Mouse (Mus musculus) neural tube, embryonic 13.5 days (tissue): ENCODE results near the gene Acoxl. TPM values are rescaled to one million over a fixed set of nuclear protein-coding genes. Genes with fewer than 3 reads are reported as not detected.
A peak's percentile ranks its signal among the peaks of the same experiment; 100 is the strongest.
"Not testable (repeated sequence)": the region's sequence is repeated elsewhere in the genome, so short reads cannot be mapped to it uniquely, and the experiment has no call there.

ENCODE experiments used
- ATAC-seq: fragments of 200-750 bp; cut with Nextera tagmentation; 2 replicates; pipeline ENCODE4 v1.8.0; 2017; ENCODE audit warnings: low read depth, mild to moderate bottlenecking, moderate TSS enrichment, moderate library complexity
- H3K27ac ChIP-seq: fragments of 300-500 bp; sonication (generic); replicated peaks from 2 replicates; pipeline ENCODE4 v1.5.1; 2015; ENCODE audit warnings: moderate library complexity, mild to moderate bottlenecking, inconsistent platforms
- H3K27me3 ChIP-seq: fragments of 300-500 bp; sonication (generic); 2 replicates; pipeline ENCODE4 v1.6.1; 2015; ENCODE audit warnings: mild to moderate bottlenecking, inconsistent platforms
- H3K36me3 ChIP-seq: fragments of 300-500 bp; sonication (generic); 2 replicates; pipeline ENCODE4 v1.6.1; 2015; ENCODE audit warnings: mild to moderate bottlenecking, inconsistent platforms
- H3K4me1 ChIP-seq: fragments of 300-500 bp; sonication (generic); replicated peaks from 2 replicates; pipeline ENCODE4 v1.6.1; 2015; ENCODE audit warnings: inconsistent platforms
- H3K4me2 ChIP-seq: fragments of 300-500 bp; sonication (generic); 2 replicates; pipeline ENCODE4 v1.6.1; 2015; ENCODE audit warnings: inconsistent platforms, mild to moderate bottlenecking, moderate library complexity
- H3K4me3 ChIP-seq: fragments of 300-500 bp; sonication (generic); 2 replicates; pipeline ENCODE4 v1.5.1; 2015; ENCODE audit warnings: mild to moderate bottlenecking, inconsistent platforms
- H3K9ac ChIP-seq: fragments of 300-500 bp; sonication (generic); 2 replicates; pipeline ENCODE4 v1.6.1; 2015; ENCODE audit warnings: moderate library complexity, mild to moderate bottlenecking, inconsistent platforms
- H3K9me3 ChIP-seq: fragments of 300-500 bp; sonication (generic); 2 replicates; pipeline ENCODE4 v1.6.1; 2016; ENCODE audit warnings: inconsistent platforms
- WGBS: fragments of 180-500 bp; shearing (Covaris S2); methylation state at CpG from one replicate; pipeline ENCODE4 v1.1.7; 2015; 5-methylcytosine and 5-hydroxymethylcytosine counted together
- polyA plus RNA-seq: library from polyadenylated mRNA; unstranded; fragments of >200 nt; fragmentation: Nextera tagmentation; extraction: Ambion mirVana; gene quantifications from 2 replicates; pipeline ENCODE4 v1.2.1, GENCODE M21; 2015

Acoxl gene
- polyA plus RNA-seq, 1 experiment from 2014 or later = 0.20 TPM

- H3K4me1 ChIP-seq = peaks cover 19% of the 10 kb centered on the region; the same call in 1 of the 2 replicates
- no peak overlapping the region for H3K4me2 ChIP-seq
- H3K27ac ChIP-seq = no peak overlapping the region
- no peaks in the 10 kb centered on the region for H3K27me3 ChIP-seq
- no peaks in the 10 kb centered on the region for H3K36me3 ChIP-seq
- WGBS = 92% methylated on average over 6 of the region's 6 CpGs
- no peak overlapping the region for H3K9ac ChIP-seq
- H3K9me3 ChIP-seq = 0 out of 2 replicates have a peak, but pooled peaks cover 2% of the 10 kb centered on the region
- no peak overlapping the region for H3K4me3 ChIP-seq
- no peak for ATAC-seq
Observed at GRCm38 (mm10) chr2:128090283-128090885, 251.7 kb downstream of the Acoxl start.

- WGBS = 42% methylated on average over 11 of the region's 11 CpGs
- peaks cover 12% of the 10 kb centered on the region; the same call in 1 of the 2 replicates for H3K4me1 ChIP-seq
- H3K27ac ChIP-seq = no peak overlapping the region
- H3K27me3 ChIP-seq = no peaks in the 10 kb centered on the region
- no peaks in the 10 kb centered on the region for H3K36me3 ChIP-seq
- H3K4me2 ChIP-seq = no peak overlapping the region
- ATAC-seq = 0 out of 2 replicates have a peak, but pooled peaks have one; percentile 50
- 0 out of 2 replicates have a peak, but pooled peaks cover 2% of the 10 kb centered on the region for H3K9me3 ChIP-seq
- H3K9ac ChIP-seq = no peak overlapping the region
- no peak overlapping the region for H3K4me3 ChIP-seq
Observed at GRCm38 (mm10) chr2:128091431-128092369, 253.0 kb downstream of the Acoxl start.

- WGBS = 79% methylated on average over 2 of the region's 2 CpGs
Observed at GRCm38 (mm10) chr2:128092451-128092850, 253.8 kb downstream of the Acoxl start.

GRCm38 (mm10) chr2:128094196-128094595, 255.5 kb downstream of the Acoxl start:
- H3K9me3 ChIP-seq = no peaks in the 10 kb centered on the region
- ATAC-seq = no peak
- no peaks in the 10 kb centered on the region for H3K27me3 ChIP-seq
- no peak overlapping the region for H3K9ac ChIP-seq
- no peak overlapping the region for H3K4me3 ChIP-seq
- H3K27ac ChIP-seq = no peak overlapping the region
- 78% methylated on average over 5 of the region's 5 CpGs for WGBS
- H3K4me2 ChIP-seq = no peak overlapping the region
- peaks cover 21% of the 10 kb centered on the region for H3K4me1 ChIP-seq
- H3K36me3 ChIP-seq = no peaks in the 10 kb centered on the region

More at GRCm38 (mm10) chr2:128092451-128092850, 253.8 kb downstream of the Acoxl start:
- H3K9me3 ChIP-seq = 0 out of 2 replicates have a peak, but pooled peaks cover 2% of the 10 kb centered on the region
- ATAC-seq = no peak
- no peaks in the 10 kb centered on the region for H3K36me3 ChIP-seq
- H3K27me3 ChIP-seq = no peaks in the 10 kb centered on the region
- H3K4me3 ChIP-seq = no peak overlapping the region
- peaks cover 12% of the 10 kb centered on the region; the same call in 1 of the 2 replicates for H3K4me1 ChIP-seq
- no peak overlapping the region for H3K27ac ChIP-seq
- no peak overlapping the region for H3K9ac ChIP-seq
- no peak overlapping the region for H3K4me2 ChIP-seq

GRCm38 (mm10) chr2:128094602-128095001, 255.9 kb downstream of the Acoxl start:
- Histone ChIP-seq H3K4me1 (peaks cover 21% of the 10 kb centered on the region), H3K9ac (no peak overlapping the region), H3K4me2 (no peak overlapping the region), H3K27me3 (no peaks in the 10 kb centered on the region), H3K36me3 (no peaks in the 10 kb centered on the region), H3K27ac (no peak overlapping the region), H3K4me3 (no peak overlapping the region), H3K9me3 (no peaks in the 10 kb centered on the region)
- WGBS = 61% methylated on average over 2 of the region's 2 CpGs
- no peak for ATAC-seq

- H3K4me1 ChIP-seq = peaks cover 21% of the 10 kb centered on the region
- no peaks in the 10 kb centered on the region for H3K36me3 ChIP-seq
- H3K27ac ChIP-seq = no peak overlapping the region
- no peak overlapping the region for H3K9ac ChIP-seq
- H3K9me3 ChIP-seq = no peaks in the 10 kb centered on the region
- H3K4me2 ChIP-seq = no peak overlapping the region
- 14% methylated on average over 1 of the region's 1 CpGs for WGBS
- ATAC-seq = no peak
- no peak overlapping the region for H3K4me3 ChIP-seq
- no peaks in the 10 kb centered on the region for H3K27me3 ChIP-seq
Observed at GRCm38 (mm10) chr2:128095270-128095669, 256.6 kb downstream of the Acoxl start.

- no peaks in the 10 kb centered on the region for H3K36me3 ChIP-seq
- 76% methylated on average over 1 of the region's 1 CpGs for WGBS
- no peaks in the 10 kb centered on the region for H3K9me3 ChIP-seq
- peaks cover 21% of the 10 kb centered on the region for H3K4me1 ChIP-seq
- H3K4me3 ChIP-seq = no peak overlapping the region
- H3K4me2 ChIP-seq = no peak overlapping the region
- H3K27ac ChIP-seq = no peak overlapping the region
- no peaks in the 10 kb centered on the region for H3K27me3 ChIP-seq
- ATAC-seq = no peak
- no peak overlapping the region for H3K9ac ChIP-seq
Observed at GRCm38 (mm10) chr2:128096070-128096469, 257.4 kb downstream of the Acoxl start.

- not testable (repeated sequence) for H3K9ac ChIP-seq, H3K36me3 ChIP-seq
- WGBS = 75% methylated on average over 5 of the region's 5 CpGs
Observed at GRCm38 (mm10) chr2:128098118-128098517, 259.4 kb downstream of the Acoxl start.

GRCm38 (mm10) chr2:128102086-128102485, 263.4 kb downstream of the Acoxl start:
- H3K9me3 ChIP-seq = no peaks in the 10 kb centered on the region
- H3K4me2 ChIP-seq = no peak overlapping the region
- H3K27me3 ChIP-seq = no peaks in the 10 kb centered on the region
- WGBS = 91% methylated on average over 9 of the region's 9 CpGs
- no peak for ATAC-seq
- H3K27ac ChIP-seq = no peak overlapping the region
- H3K36me3 ChIP-seq = no peaks in the 10 kb centered on the region
- no peak overlapping the region for H3K4me3 ChIP-seq
- H3K9ac ChIP-seq = no peak overlapping the region
- H3K4me1 ChIP-seq = peaks cover 9% of the 10 kb centered on the region

More at GRCm38 (mm10) chr2:128098118-128098517, 259.4 kb downstream of the Acoxl start:
- H3K4me2 ChIP-seq, H3K4me3 ChIP-seq, H3K27me3 ChIP-seq, ATAC-seq, H3K27ac ChIP-seq, H3K9me3 ChIP-seq: not testable (repeated sequence)
- peaks cover 14% of the 10 kb centered on the region for H3K4me1 ChIP-seq

GRCm38 (mm10) chr2:128104815-128105214, 266.1 kb downstream of the Acoxl start:
- Histone ChIP-seq H3K4me2 (no peak overlapping the region), H3K9ac (no peak overlapping the region), H3K4me3 (no peak overlapping the region), H3K4me1 (no peaks in the 10 kb centered on the region), H3K27ac (no peak overlapping the region), H3K9me3 (no peaks in the 10 kb centered on the region), H3K36me3 (no peaks in the 10 kb centered on the region), H3K27me3 (no peaks in the 10 kb centered on the region)
- WGBS = 87% methylated on average over 5 of the region's 5 CpGs
- no peak for ATAC-seq

GRCm38 (mm10) chr2:128105651-128106050, 267.0 kb downstream of the Acoxl start:
- no peaks in the 10 kb centered on the region for H3K4me1 ChIP-seq
- no peaks in the 10 kb centered on the region for H3K27me3 ChIP-seq
- ATAC-seq = no peak
- no peak overlapping the region for H3K9ac ChIP-seq
- no peak overlapping the region for H3K4me2 ChIP-seq
- H3K36me3 ChIP-seq = no peaks in the 10 kb centered on the region
- H3K4me3 ChIP-seq = no peak overlapping the region
- H3K9me3 ChIP-seq = no peaks in the 10 kb centered on the region
- no peak overlapping the region for H3K27ac ChIP-seq
- 90% methylated on average over 11 of the region's 11 CpGs for WGBS

GRCm38 (mm10) chr2:128111537-128111936, 272.9 kb downstream of the Acoxl start:
- Histone ChIP-seq H3K9me3 (no peaks in the 10 kb centered on the region), H3K36me3 (no peaks in the 10 kb centered on the region), H3K9ac (no peak overlapping the region), H3K27ac (no peak overlapping the region), H3K27me3 (no peaks in the 10 kb centered on the region), H3K4me1 (no peaks in the 10 kb centered on the region), H3K4me2 (no peak overlapping the region), H3K4me3 (no peak overlapping the region)
- no peak for ATAC-seq
- WGBS = 79% methylated on average over 9 of the region's 9 CpGs
